Mouse (Mus musculus) liver, embryonic 11.5 days (tissue): ENCODE data around the gene Lyst. TPM values are rescaled to one million over a fixed set of nuclear protein-coding genes. Genes with fewer than 3 reads are reported as not detected.
"Not testable (repeated sequence)": the region's sequence is repeated elsewhere in the genome, so short reads cannot be mapped to it uniquely, and the experiment has no call there.

Experiments
- ATAC-seq: fragments of 200-750 bp; cut with Nextera tagmentation; replicated peaks from 2 replicates; pipeline ENCODE4 v1.8.0; 2017; ENCODE audit warnings: moderate number of reproducible peaks, mild to moderate bottlenecking, moderate TSS enrichment, moderate library complexity; ENCODE audit not compliant: low FRiP score
- DNase-seq: peaks from one replicate; pipeline ENCODE4 v3.0.0-alpha.2; 2017; ENCODE audit warnings: low spot score
- H3K27ac ChIP-seq: fragments of 300-500 bp; sonication (generic); 2 replicates; pipeline ENCODE4 v1.5.1; 2014; ENCODE audit warnings: mild to moderate bottlenecking, low read depth, low read length, control low read depth
- H3K27me3 ChIP-seq: fragments of 300-500 bp; sonication (generic); replicated peaks from 2 replicates; pipeline ENCODE4 v1.6.1; 2014; ENCODE audit warnings: low read length, mixed read lengths; ENCODE audit not compliant: control insufficient read depth, insufficient read depth
- H3K36me3 ChIP-seq: fragments of 300-500 bp; sonication (generic); 2 replicates; pipeline ENCODE4 v1.6.1; 2014; ENCODE audit warnings: mild to moderate bottlenecking, low read length, moderate library complexity, mixed read lengths; ENCODE audit not compliant: control insufficient read depth, insufficient read depth
- H3K4me1 ChIP-seq: fragments of 300-500 bp; sonication (generic); replicated peaks from 2 replicates; pipeline ENCODE4 v1.6.1; 2014; ENCODE audit warnings: low read length, mixed read lengths; ENCODE audit not compliant: control insufficient read depth, insufficient read depth
- H3K4me2 ChIP-seq: fragments of 300-500 bp; sonication (generic); 2 replicates; pipeline ENCODE4 v1.6.1; 2014; ENCODE audit warnings: mild to moderate bottlenecking, control low read depth, moderate library complexity
- H3K4me3 ChIP-seq: fragments of 300-500 bp; sonication (generic); 2 replicates; pipeline ENCODE4 v1.5.1; 2014; ENCODE audit warnings: low read depth, low read length, control low read depth
- H3K9ac ChIP-seq: fragments of 300-500 bp; sonication (generic); 2 replicates; pipeline ENCODE4 v1.6.1; 2014; ENCODE audit warnings: low read depth, low read length, control low read depth
- H3K9me3 ChIP-seq: fragments of 300-500 bp; sonication (generic); 2 replicates; pipeline ENCODE4 v1.6.1; 2016; ENCODE audit warnings: low read length, inconsistent platforms, mixed read lengths; ENCODE audit not compliant: control insufficient read depth
- WGBS: fragments of 180-500 bp; shearing (Covaris S2); extraction: QIAGEN DNeasy Blood & Tissue Kit; methylation state at CpG from one replicate; pipeline ENCODE4 v1.1.7; 2014; 5-methylcytosine and 5-hydroxymethylcytosine counted together
- polyA plus RNA-seq: library from polyadenylated mRNA; unstranded; fragments of >200 nt; fragmentation: Nextera tagmentation; extraction: Ambion mirVana; gene quantifications from 2 replicates; pipeline ENCODE4 v1.2.1, GENCODE M21; 2014

Lyst gene
- polyA plus RNA-seq, 1 experiment from 2014 or later, result 1.8 TPM

GRCm38 (mm10) chr13:13637577-13637976 lies 47.4 kb downstream of the Lyst start:
- Histone ChIP-seq H3K4me3 (no peak overlapping the region), H3K36me3 (no peaks in the 10 kb centered on the region; the same call in 1 of the 2 replicates), H3K9ac (no peak overlapping the region), H3K27me3 (no peaks in the 10 kb centered on the region), H3K27ac (no peak overlapping the region), H3K4me2 (no peak overlapping the region), H3K4me1 (no peaks in the 10 kb centered on the region), H3K9me3 (no peaks in the 10 kb centered on the region)
- WGBS, result 74% methylated on average over 3 of the region's 3 CpGs
- no peak for ATAC-seq
- DNase-seq, result no peak

- Histone ChIP-seq H3K4me2 (no peak overlapping the region), H3K4me3 (no peak overlapping the region), H3K9ac (no peak overlapping the region), H3K27me3 (no peaks in the 10 kb centered on the region), H3K4me1 (no peaks in the 10 kb centered on the region), H3K27ac (no peak overlapping the region), H3K9me3 (no peaks in the 10 kb centered on the region), H3K36me3 (no peaks in the 10 kb centered on the region; the same call in 1 of the 2 replicates)
- WGBS, result 75% methylated on average over 6 of the region's 6 CpGs
- DNase-seq, result no peak
- no peak for ATAC-seq
Measured at GRCm38 (mm10) chr13:13637981-13638380, 47.8 kb downstream of the Lyst start.

- ATAC-seq (no peak), DNase-seq (no peak)
- Histone ChIP-seq H3K27ac (no peak overlapping the region), H3K4me2 (no peak overlapping the region), H3K36me3 (no peaks in the 10 kb centered on the region; the same call in 1 of the 2 replicates), H3K9me3 (no peaks in the 10 kb centered on the region), H3K4me1 (no peaks in the 10 kb centered on the region), H3K4me3 (no peak overlapping the region), H3K27me3 (no peaks in the 10 kb centered on the region), H3K9ac (no peak overlapping the region)
- 82% methylated on average over 4 of the region's 4 CpGs for WGBS
Measured at GRCm38 (mm10) chr13:13638725-13639124, 48.5 kb downstream of the Lyst start.

GRCm38 (mm10) chr13:13647296-13647695 lies 57.1 kb downstream of the Lyst start:
- H3K4me3 ChIP-seq, result no peak overlapping the region
- ATAC-seq (no peak), DNase-seq (no peak)
- H3K36me3 ChIP-seq, result no peaks in the 10 kb centered on the region
- H3K27ac ChIP-seq, result no peak overlapping the region
- H3K4me2 ChIP-seq, result no peak overlapping the region
- 85% methylated on average over 3 of the region's 3 CpGs for WGBS
- no peaks in the 10 kb centered on the region for H3K27me3 ChIP-seq
- H3K4me1 ChIP-seq, result no peaks in the 10 kb centered on the region
- no peak overlapping the region for H3K9ac ChIP-seq
- no peaks in the 10 kb centered on the region for H3K9me3 ChIP-seq

GRCm38 (mm10) chr13:13655453-13655852 lies 65.3 kb downstream of the Lyst start:
- no peak overlapping the region for H3K27ac ChIP-seq
- H3K36me3 ChIP-seq, result no peaks in the 10 kb centered on the region
- H3K4me3 ChIP-seq, result no peak overlapping the region
- DNase-seq (no peak), ATAC-seq (no peak)
- H3K27me3 ChIP-seq, result no peaks in the 10 kb centered on the region
- no peaks in the 10 kb centered on the region for H3K4me1 ChIP-seq
- 93% methylated on average over 3 of the region's 3 CpGs for WGBS
- H3K9ac ChIP-seq, result no peak overlapping the region
- H3K9me3 ChIP-seq, result no peaks in the 10 kb centered on the region
- H3K4me2 ChIP-seq, result no peak overlapping the region

GRCm38 (mm10) chr13:13666103-13666502 lies 75.9 kb downstream of the Lyst start:
- not testable (repeated sequence) for DNase-seq, ATAC-seq, H3K36me3 ChIP-seq, H3K9me3 ChIP-seq, H3K27me3 ChIP-seq, H3K27ac ChIP-seq, H3K4me2 ChIP-seq, H3K9ac ChIP-seq, H3K4me3 ChIP-seq, H3K4me1 ChIP-seq
- WGBS, result 56% methylated on average over 2 of the region's 2 CpGs

- no peak for DNase-seq
- WGBS, result 64% methylated on average over 5 of the region's 5 CpGs
- H3K27me3 ChIP-seq, result no peaks in the 10 kb centered on the region
- H3K4me3 ChIP-seq, result no peak overlapping the region
- no peak overlapping the region for H3K27ac ChIP-seq
- no peaks in the 10 kb centered on the region for H3K9me3 ChIP-seq
- no peak overlapping the region for H3K9ac ChIP-seq
- no peaks in the 10 kb centered on the region for H3K4me1 ChIP-seq
- no peaks in the 10 kb centered on the region; the same call in 1 of the 2 replicates for H3K36me3 ChIP-seq
- no peak for ATAC-seq
- no peak overlapping the region for H3K4me2 ChIP-seq
Measured at GRCm38 (mm10) chr13:13670669-13671068, 80.5 kb downstream of the Lyst start.

- WGBS, result 81% methylated on average over 6 of the region's 6 CpGs
Measured at GRCm38 (mm10) chr13:13671585-13672328, 81.6 kb downstream of the Lyst start.

GRCm38 (mm10) chr13:13674669-13675343 lies 84.6 kb downstream of the Lyst start:
- WGBS, result 78% methylated on average over 4 of the region's 4 CpGs

More at GRCm38 (mm10) chr13:13671585-13672328, 81.6 kb downstream of the Lyst start:
- ATAC-seq (no peak), DNase-seq (no peak)
- no peak overlapping the region for H3K9ac ChIP-seq
- H3K4me2 ChIP-seq, result no peak overlapping the region
- H3K4me3 ChIP-seq, result no peak overlapping the region
- no peaks in the 10 kb centered on the region for H3K9me3 ChIP-seq
- no peaks in the 10 kb centered on the region for H3K4me1 ChIP-seq
- H3K27ac ChIP-seq, result no peak overlapping the region
- no peaks in the 10 kb centered on the region; the same call in 1 of the 2 replicates for H3K36me3 ChIP-seq
- no peaks in the 10 kb centered on the region for H3K27me3 ChIP-seq

More at GRCm38 (mm10) chr13:13674669-13675343, 84.6 kb downstream of the Lyst start:
- no peak overlapping the region for H3K27ac ChIP-seq
- no peak overlapping the region for H3K4me2 ChIP-seq
- no peak for DNase-seq
- no peaks in the 10 kb centered on the region for H3K4me1 ChIP-seq
- H3K27me3 ChIP-seq, result no peaks in the 10 kb centered on the region
- ATAC-seq, result no peak
- H3K36me3 ChIP-seq, result no peaks in the 10 kb centered on the region; the same call in 1 of the 2 replicates
- no peak overlapping the region for H3K9ac ChIP-seq
- H3K4me3 ChIP-seq, result no peak overlapping the region
- no peaks in the 10 kb centered on the region for H3K9me3 ChIP-seq
